Mouse (Mus musculus): ENCODE data around the gene Zfp869. TPM values are rescaled to one million over a fixed set of nuclear protein-coding genes. Genes with fewer than 3 reads are reported as not detected.
"Not testable (repeated sequence)": the region's sequence is repeated elsewhere in the genome, so short reads cannot be mapped to it uniquely, and the experiment has no call there.

The Zfp869 gene
- total RNA-seq (2021) = 10 to 100 TPM; 15.3 to 15.9 TPM
- long read RNA-seq, experiment 1, partial matches to known transcripts = 0 of 29 reads
- long read RNA-seq, experiment 1, other reads (novel, unspliced or antisense) = 27 of 29 reads
- long read RNA-seq, experiment 2, partial matches to known transcripts = 0 of 27 reads
- long read RNA-seq, experiment 2, other reads (novel, unspliced or antisense) = 27 of 27 reads

DNA sequence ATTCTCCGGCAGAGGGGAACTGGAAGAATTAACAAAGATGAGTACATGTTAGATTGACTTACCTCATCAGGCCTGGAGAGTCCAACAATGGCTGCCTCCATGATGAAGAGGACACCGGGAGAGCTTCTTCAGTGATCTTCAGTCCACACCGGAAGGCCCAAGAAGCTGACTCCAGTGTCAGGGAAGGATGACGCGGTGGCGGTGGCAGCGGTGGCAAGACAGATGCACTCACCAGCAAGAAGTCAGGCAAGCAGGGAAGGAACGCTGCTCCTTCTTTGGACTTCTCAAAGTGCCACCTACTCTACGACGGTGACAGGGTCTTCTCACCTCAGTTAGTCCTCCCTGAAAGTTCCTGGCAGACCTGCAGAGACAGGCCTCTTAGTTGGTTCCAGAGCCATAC lies at the start of gene Zfp869:
Gene Zfp869, minus strand, starts transcription at position 101 of the 400 bp plus-strand sequence.
- DNase-seq (ENCODE audit: low spot score) = not testable (repeated sequence)

- DNase-seq (ENCODE audit: low spot score) = no peak
These were observed 47.8 kb upstream of the Zfp869 start for GRCm38 (mm10) chr8:69758316-69758715.

- no peak for DNase-seq (ENCODE audit: low spot score)
These were observed 41.9 kb upstream of the Zfp869 start for GRCm38 (mm10) chr8:69752437-69752836.

DNA sequence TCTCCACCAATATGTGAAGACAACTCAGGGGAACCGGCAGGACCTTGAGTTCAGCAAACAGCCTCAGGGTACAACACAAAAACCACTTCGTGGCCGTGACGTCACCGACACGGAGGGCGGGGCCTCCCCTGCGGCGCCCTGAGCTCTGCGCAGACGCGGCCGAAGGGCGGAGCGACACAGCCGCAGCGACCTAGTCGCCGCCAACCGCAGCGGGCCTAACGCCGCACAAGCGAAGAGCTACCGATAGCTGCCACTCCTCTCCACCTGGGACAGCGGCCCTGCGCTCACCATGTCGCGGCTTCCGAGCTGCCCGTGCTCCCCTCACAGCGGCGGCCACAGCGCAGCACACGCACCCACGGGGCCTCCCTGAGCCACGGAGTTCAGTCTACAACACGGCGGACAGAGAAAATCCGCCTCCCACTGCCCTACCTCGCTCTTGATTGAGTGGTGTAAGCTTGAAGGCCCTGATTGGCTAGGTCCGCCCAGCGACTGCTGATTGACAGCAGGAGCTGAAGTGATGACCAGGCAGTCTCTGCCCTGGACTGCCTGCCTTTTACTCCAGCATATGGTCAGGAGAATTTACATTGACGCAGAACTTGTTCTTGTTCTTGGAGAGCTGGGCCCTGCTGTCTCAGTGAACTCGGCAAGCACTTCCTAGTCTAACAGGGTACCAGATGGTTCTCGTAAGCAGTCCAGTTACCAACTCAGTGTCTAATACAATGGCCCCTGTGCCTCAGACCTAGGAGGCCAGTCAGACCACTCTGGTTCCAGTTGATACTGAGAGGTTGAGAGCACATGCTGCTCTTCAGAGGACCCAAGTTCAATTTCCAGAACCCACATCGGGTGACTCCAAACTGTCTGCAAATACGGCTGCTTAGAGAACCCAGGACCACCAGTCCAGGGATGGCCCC lies 39.3 kb upstream of the Zfp869 start, which contains the start of gene Zfp963:
Gene Zfp963, minus strand, starts transcription at position 427 of the 911 bp plus-strand sequence.
- peak; percentile 95 for DNase-seq (ENCODE audit: low spot score)

GRCm38 (mm10) chr8:69741231-69741630 lies 30.7 kb upstream of the Zfp869 start:
- no peak for DNase-seq (ENCODE audit: low spot score)

GRCm38 (mm10) chr8:69740763-69741162 lies 30.2 kb upstream of the Zfp869 start:
- no peak for DNase-seq (ENCODE audit: low spot score)

DNA sequence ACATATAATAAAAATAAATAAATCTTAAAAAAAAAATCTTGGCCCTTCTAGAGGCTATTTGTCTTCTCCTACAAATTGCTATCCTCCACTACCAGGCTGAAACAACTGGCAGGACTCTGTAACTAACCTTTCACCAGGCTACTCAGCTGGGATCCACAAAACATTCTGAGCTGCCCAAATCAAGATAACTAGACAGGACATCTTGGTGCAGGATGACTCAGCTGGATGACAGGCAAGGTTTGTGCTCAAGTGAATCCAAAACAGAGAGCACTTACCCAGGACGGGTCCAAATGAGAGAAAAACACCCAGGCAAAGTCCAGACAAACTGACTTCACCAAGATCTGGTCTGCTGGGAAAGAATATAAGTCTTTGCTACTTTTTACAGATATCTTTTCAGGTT lies 25.0 kb upstream of the Zfp869 start:
- DNase-seq (ENCODE audit: low spot score) = no peak

DNA sequence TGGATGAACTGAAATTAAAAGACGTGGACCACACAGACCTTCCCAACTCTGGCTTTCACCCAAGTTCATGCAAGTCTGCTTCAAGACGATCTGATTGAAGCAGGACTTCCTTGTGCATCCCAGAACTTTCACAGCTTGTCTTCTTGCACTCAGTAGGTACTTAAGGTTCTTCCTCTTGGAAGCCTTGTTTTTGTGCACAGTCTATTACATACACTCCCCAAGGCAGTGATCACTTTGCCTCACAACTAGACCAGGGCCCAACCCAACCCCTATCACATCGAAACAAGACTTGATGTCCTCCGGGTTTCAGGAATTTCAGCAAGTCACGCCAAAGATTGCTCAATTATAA lies 6.7 kb upstream of the Zfp869 start:
- no peak for DNase-seq (ENCODE audit: low spot score)

DNA sequence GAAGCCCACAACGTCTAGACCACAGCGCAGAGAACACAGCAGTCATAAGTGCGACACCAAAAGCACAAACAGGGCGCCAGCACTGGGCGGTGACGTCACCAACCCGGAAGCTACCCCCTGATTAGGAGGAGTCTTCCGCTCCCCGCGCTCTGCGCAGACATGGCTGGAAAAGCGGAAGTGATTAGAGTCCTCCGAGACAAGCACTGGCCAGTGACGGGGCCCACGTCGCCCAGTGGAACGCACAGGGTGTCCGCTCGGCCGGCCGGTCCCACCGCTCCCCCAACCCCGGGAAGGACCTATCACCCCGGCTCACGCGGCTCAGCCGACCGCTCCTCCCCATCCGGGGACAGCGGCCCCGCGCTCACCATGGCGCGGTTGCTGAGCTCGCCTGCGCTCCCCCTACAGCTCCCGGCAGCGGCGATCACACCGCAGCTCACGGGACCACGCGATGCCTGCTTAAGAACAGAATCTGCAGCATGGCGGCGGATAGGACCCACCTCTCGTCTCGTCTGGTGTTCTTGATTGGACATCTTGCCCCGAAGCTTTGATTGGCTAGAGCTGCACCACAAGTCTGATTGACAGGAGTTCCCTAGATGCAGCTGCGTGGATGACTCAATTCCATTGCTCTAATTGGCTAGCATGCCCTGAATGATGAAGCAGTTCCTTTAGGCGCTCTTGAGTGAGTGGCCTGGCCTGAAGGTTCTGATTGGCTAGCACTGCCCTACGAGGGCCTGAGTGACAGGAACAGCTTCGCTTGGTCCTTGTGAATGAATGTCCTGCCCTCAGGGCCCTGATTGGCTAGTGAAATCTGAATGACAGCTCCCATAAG lies 6.1 kb upstream of the Zfp869 start:
- DNase-seq (ENCODE audit: low spot score) = peak; percentile 97

- DNase-seq (ENCODE audit: low spot score) = no peak
These were observed 4.8 kb upstream of the Zfp869 start for GRCm38 (mm10) chr8:69715366-69715765.

DNA sequence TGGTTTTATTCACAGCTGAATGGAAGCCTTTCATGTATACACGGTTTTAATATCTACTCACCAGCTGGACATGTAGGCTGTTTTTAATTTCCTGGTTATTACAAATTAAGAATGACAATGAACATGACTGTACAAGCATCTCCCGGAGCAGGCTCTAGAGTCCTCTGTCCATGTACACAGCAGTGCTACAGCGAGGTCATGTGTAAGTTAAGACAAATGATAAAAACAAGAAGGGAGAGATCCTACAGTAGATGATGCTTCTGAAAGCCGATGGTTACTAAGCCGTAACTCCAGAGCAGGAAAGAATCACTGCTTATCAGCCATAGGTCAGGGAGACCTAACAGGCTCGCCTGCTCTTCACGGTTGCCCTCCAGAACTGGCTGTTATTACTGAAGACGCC lies 3.0 kb upstream of the Zfp869 start:
- DNase-seq (ENCODE audit: low spot score) = no peak

- no peak for DNase-seq (ENCODE audit: low spot score)
These were observed 8.7 kb downstream of the Zfp869 start for GRCm38 (mm10) chr8:69701810-69702209.

DNA sequence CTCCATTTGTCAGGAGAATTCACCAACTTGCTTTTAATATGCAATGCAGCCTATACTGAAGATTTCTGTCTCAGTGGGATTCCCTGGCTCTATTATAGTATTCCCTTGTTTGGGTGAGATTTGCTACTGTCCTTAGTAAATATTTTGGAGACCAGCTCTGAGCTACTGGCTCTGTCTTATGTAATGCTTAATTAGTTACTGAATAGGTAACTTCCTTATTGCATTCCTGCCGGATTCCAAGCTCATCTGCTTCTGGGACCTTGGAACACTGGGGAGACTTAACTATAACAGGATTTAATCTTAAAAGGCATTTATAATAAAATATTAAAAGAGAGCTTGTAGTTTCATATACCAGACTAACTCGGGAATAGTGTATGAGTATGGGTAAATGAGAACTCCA lies 45.5 kb downstream of the Zfp869 start:
- not testable (repeated sequence) for DNase-seq (ENCODE audit: low spot score)

- DNase-seq (ENCODE audit: low spot score) = no peak
These were observed 49.2 kb downstream of the Zfp869 start for GRCm38 (mm10) chr8:69661294-69661693.

Other genes with a start within 250 kb of the Zfp869 start
- not detected for gene Gm7697, start 187.7 kb downstream of the Zfp869 start, total RNA-seq (2021)
- 1 to 10 TPM; 5.0 to 6.1 TPM for gene Zfp868, start 85.2 kb downstream of the Zfp869 start, total RNA-seq (2021)
- under 1 TPM; 0.53 to 0.88 TPM for gene Zfp964, start 56.2 kb downstream of the Zfp869 start, total RNA-seq (2021)
- 1 to 10 TPM; 3.2 to 5.0 TPM for gene Zfp963, start 39.2 kb upstream of the Zfp869 start, total RNA-seq (2021)
- 1 to 10 TPM; 3.2 to 3.3 TPM for gene Gm20422, start 64.2 kb upstream of the Zfp869 start, total RNA-seq (2021)
- gene Atp13a1, start 80.4 kb upstream of the Zfp869 start, total RNA-seq (2021) = 1 to 10 TPM; 8.4 to 9.4 TPM
- 10 to 100 TPM; 14.1 to 14.4 TPM for gene Zfp866, start 80.5 kb upstream of the Zfp869 start, total RNA-seq (2021)
- 1 to 10 TPM; 3.5 to 3.8 TPM for gene Gmip, start 98.0 kb upstream of the Zfp869 start, total RNA-seq (2021)
- under 1 TPM; 0.05 to 0.07 TPM for gene Lpar2, start 111.7 kb upstream of the Zfp869 start, total RNA-seq (2021)
- gene Pbx4, start 121.8 kb upstream of the Zfp869 start, total RNA-seq (2021) = not detected
- gene Cilp2, start 177.0 kb upstream of the Zfp869 start, total RNA-seq (2021) = 1 to 10 TPM; 2.5 to 2.7 TPM
- gene Tssk6, start 191.5 kb upstream of the Zfp869 start, total RNA-seq (2021) = not detected
- 100 to 1,000 TPM; 347 to 364 TPM for gene Ndufa13, start 191.8 kb upstream of the Zfp869 start, total RNA-seq (2021)
- 1 to 10 TPM; 8.3 to 9.7 TPM for gene Yjefn3, start 192.0 kb upstream of the Zfp869 start, total RNA-seq (2021)

Measured in gastrocnemius, adult 18-20 months (tissue).